Mouse (Mus musculus) forebrain, embryonic 10.5 days (tissue): Measurements from ENCODE around the gene Slc23a4. TPM values are rescaled to one million over a fixed set of nuclear protein-coding genes. Genes with fewer than 3 reads are reported as not detected.

ENCODE experiments used
- DNase-seq: peaks from one replicate; pipeline ENCODE4 v3.0.0-alpha.2; 2017; ENCODE audit warnings: low spot score; ENCODE audit errors: extremely low spot score
- H3K27ac ChIP-seq: fragments of 300-500 bp; sonication (generic); 2 replicates; pipeline ENCODE4 v1.5.1; 2016; ENCODE audit warnings: mild to moderate bottlenecking
- H3K27me3 ChIP-seq: fragments of 300-500 bp; sonication (generic); 2 replicates; pipeline ENCODE4 v1.6.1; 2016; ENCODE audit warnings: mild to moderate bottlenecking; ENCODE audit not compliant: poor library complexity, severe bottlenecking
- H3K36me3 ChIP-seq: fragments of 300-500 bp; sonication (generic); replicated peaks from 2 replicates; pipeline ENCODE4 v1.6.1; 2016; ENCODE audit warnings: mild to moderate bottlenecking, moderate library complexity
- H3K4me1 ChIP-seq: fragments of 300-500 bp; sonication (generic); 2 replicates; pipeline ENCODE4 v1.6.1; 2016
- H3K4me3 ChIP-seq: fragments of 300-500 bp; sonication (generic); 2 replicates; pipeline ENCODE4 v1.5.1; 2016; ENCODE audit warnings: mild to moderate bottlenecking, moderate library complexity
- H3K9me3 ChIP-seq: fragments of 300-500 bp; sonication (generic); 2 replicates; pipeline ENCODE4 v1.6.1; 2016; ENCODE audit warnings: mild to moderate bottlenecking, moderate library complexity
- WGBS: fragments of 180-500 bp; shearing (Covaris S2); methylation state at CpG from one replicate; pipeline ENCODE4 v1.1.7; 2016; 5-methylcytosine and 5-hydroxymethylcytosine counted together
- polyA plus RNA-seq: library from polyadenylated mRNA; unstranded; fragments of >200 nt; fragmentation: Nextera tagmentation; extraction: Ambion mirVana; gene quantifications from 2 replicates; pipeline ENCODE4 v1.2.1, GENCODE M21; 2016

The Slc23a4 gene
- 0.47 and 0.59 TPM in 2 replicates for polyA plus RNA-seq

DNA sequence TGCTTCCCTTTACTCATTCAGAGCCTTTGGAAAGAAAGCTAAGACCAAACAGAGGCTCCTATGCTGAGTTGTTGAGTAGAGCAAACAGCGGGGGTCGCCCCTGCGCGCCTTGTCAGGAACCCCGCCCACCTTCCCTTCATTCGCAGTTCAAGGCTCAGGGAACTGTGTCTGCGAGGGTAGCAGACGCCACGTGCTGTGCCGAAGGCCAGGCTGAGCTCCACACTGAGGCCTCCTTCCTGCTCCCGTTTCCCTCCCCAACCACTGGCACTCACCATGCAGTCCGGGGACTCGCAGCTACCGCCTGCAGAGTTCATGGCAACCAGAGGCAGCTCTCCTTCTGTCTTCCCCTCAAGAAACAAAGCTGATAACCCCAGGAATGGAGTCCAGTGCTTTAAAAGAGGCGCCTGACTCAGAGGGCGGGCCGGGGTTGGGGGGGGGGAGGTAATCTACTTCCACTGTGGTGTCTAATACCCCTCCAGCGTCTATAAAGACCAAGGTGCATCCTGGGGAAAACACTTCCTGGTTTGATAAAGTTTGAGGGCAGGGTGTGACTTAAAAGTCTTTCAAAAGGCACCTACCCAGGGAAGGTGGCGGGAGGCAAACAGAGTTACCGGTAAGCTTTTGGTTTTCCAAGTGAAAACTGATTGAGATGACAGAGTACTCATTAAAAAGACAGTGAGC lies at the start of gene Slc23a4:
Gene Slc23a4, minus strand, starts transcription at position 324 of the 681 bp plus-strand sequence.
- Histone ChIP-seq H3K27me3 (peaks cover 25% of the 10 kb centered on the region), H3K4me1 (peaks cover 23% of the 10 kb centered on the region), H3K36me3 (no peaks in the 10 kb centered on the region), H3K4me3 (peak within 1 kb of the TSS; percentile 20), H3K27ac (peak within 1 kb of the TSS; percentile 49), H3K9me3 (no peaks in the 10 kb centered on the region)
- DNase-seq: peak; percentile 28
- 12% methylated on average over 20 of the region's 20 CpGs for WGBS

DNA sequence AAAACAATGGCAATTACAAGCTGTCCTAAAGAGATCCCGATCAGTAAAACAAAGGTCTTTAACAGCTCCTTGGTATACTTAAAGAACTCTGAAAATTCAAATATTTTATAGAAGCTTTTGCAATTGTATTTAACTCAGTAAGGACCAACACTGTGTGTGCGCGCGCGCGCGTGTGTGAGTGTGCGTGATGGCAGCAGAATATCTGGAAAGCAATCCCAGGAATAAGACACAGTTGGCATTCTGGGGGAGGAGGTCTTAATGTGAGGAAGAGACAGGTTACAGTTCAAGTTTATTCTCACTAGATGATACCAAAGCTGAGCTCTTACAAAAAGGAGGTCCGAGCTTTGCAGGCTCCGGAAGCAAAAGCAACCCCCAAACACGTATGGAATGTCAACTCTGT lies 45.1 kb upstream of the Slc23a4 start:
- no peak for DNase-seq
- Histone ChIP-seq H3K4me1 (no peaks in the 10 kb centered on the region), H3K27ac (no peak overlapping the region), H3K4me3 (no peak overlapping the region), H3K27me3 (no peaks in the 10 kb centered on the region), H3K36me3 (peaks cover 9% of the 10 kb centered on the region; the same call in 1 of the 2 replicates), H3K9me3 (no peaks in the 10 kb centered on the region)
- WGBS: 94% methylated on average over 11 of the region's 11 CpGs

DNA sequence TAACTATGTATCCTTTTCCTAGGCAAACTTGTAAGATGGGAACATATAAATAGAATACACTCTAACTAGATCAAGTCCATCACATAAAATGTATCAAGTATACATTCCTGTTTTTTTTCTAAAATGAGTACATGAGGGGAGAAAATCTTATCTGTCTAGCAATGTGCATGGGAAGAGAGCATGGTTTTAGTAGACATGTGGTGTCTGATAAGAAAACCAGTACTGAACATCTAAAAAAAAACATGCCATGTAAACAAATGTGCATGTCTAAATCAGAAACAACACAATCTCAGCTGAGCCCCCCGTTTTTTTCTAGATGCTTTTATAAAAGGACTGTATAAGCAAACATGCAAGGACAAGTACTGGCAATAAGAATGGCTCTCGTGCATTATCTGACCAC lies 44.5 kb upstream of the Slc23a4 start:
- H3K4me3 ChIP-seq: no peak overlapping the region
- peaks cover 9% of the 10 kb centered on the region; the same call in 1 of the 2 replicates for H3K36me3 ChIP-seq
- H3K4me1 ChIP-seq: no peaks in the 10 kb centered on the region
- no peak overlapping the region for H3K27ac ChIP-seq
- H3K27me3 ChIP-seq: no peaks in the 10 kb centered on the region
- 93% methylated on average over 2 of the region's 2 CpGs for WGBS
- H3K9me3 ChIP-seq: no peaks in the 10 kb centered on the region
- DNase-seq: no peak

DNA sequence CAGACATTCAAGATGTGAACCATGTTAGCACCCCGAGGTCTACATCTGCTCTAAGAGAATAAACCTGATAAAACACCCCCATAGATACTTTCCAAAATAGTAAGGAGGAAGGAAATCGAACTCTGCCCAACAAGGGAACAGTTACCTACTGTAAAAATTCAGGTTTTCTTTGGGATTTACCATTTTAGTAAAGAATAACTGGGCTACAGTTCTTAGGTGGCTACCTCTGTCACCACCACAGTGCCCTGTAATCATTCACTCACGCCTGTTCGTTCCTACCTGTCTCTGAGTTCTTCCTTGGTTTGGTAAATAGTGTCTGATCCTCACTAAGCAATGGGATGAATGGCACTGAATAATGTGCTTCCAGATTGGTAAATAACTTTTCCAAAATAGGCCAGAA lies 42.6 kb upstream of the Slc23a4 start:
- Histone ChIP-seq H3K36me3 (no peaks in the 10 kb centered on the region; the same call in 1 of the 2 replicates), H3K4me1 (peaks cover 5% of the 10 kb centered on the region; the same call in 1 of the 2 replicates), H3K9me3 (no peaks in the 10 kb centered on the region), H3K27ac (no peak overlapping the region), H3K27me3 (no peaks in the 10 kb centered on the region), H3K4me3 (no peak overlapping the region)
- DNase-seq: no peak
- WGBS: 91% methylated on average over 4 of the region's 4 CpGs

DNA sequence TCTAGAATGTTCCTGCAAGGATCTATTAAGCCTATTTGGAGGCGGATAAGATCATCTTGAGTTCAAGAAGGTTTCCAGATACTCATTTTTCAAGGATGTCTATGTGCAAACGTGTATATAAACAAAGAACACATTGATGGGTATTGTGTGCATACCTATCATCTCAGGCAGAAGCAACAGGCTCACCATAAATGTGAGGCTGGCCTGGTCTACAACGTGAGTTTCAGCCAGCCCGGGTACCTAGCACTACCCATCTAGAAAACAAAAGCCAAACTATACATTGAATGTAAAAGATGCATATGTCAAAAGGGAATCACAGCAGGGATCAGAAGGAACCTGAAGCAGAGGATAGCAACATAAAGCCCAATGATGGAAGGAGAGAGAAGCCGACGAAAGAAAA lies 42.0 kb upstream of the Slc23a4 start:
- 82% methylated on average over 6 of the region's 6 CpGs for WGBS
- Histone ChIP-seq H3K27me3 (no peaks in the 10 kb centered on the region), H3K4me1 (peaks cover 11% of the 10 kb centered on the region), H3K36me3 (no peaks in the 10 kb centered on the region), H3K4me3 (no peak overlapping the region), H3K27ac (no peak overlapping the region), H3K9me3 (no peaks in the 10 kb centered on the region)
- no peak for DNase-seq

DNA sequence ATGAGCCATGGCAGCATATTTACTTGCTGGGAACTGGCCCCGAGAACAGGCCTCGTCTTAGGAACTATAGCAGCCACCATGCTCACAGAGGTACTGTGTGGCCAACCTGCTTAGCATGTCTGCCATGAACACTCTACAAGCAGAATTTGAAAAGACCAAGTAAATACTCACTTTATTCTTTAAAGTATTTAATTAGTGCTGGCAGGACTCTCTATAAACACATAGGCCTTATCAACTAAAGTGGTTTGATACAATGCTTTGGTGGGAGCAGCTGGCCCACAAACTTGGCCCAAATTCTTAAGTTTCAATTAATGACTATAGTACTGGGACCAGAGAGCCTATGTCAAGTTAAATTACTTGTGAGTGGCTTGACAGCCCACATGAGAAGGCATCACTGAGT lies 39.8 kb upstream of the Slc23a4 start:
- no peak for DNase-seq
- Histone ChIP-seq H3K27ac (no peak overlapping the region), H3K4me1 (peaks cover 27% of the 10 kb centered on the region), H3K36me3 (peaks cover 2% of the 10 kb centered on the region), H3K27me3 (no peaks in the 10 kb centered on the region), H3K9me3 (no peaks in the 10 kb centered on the region), H3K4me3 (no peak overlapping the region)
- WGBS: 92% methylated on average over 2 of the region's 2 CpGs

DNA sequence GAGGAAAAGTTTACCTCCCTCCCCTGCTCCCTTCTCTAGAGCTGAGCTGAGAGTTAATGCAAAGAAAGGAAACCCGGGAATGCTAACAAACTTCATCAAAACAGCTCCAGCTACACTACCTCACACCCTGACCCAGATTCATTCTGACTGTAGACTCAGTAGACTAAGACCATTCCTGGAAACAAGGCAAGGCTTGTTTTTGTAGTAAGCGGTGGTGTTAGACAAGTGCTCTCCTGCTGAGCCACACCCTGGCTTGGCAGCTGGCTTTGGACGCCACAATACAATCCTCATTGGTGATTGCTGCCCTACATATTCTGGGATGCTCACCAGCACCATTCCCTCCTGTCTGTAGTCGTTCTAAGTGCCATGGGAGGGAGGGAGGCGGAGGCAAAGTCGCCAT lies 39.1 kb upstream of the Slc23a4 start:
- no peak overlapping the region for H3K27ac ChIP-seq
- no peaks in the 10 kb centered on the region for H3K9me3 ChIP-seq
- peaks cover 27% of the 10 kb centered on the region for H3K4me1 ChIP-seq
- H3K36me3 ChIP-seq: peaks cover 10% of the 10 kb centered on the region
- 74% methylated on average over 6 of the region's 6 CpGs for WGBS
- DNase-seq: no peak
- no peaks in the 10 kb centered on the region for H3K27me3 ChIP-seq
- no peak overlapping the region for H3K4me3 ChIP-seq

DNA sequence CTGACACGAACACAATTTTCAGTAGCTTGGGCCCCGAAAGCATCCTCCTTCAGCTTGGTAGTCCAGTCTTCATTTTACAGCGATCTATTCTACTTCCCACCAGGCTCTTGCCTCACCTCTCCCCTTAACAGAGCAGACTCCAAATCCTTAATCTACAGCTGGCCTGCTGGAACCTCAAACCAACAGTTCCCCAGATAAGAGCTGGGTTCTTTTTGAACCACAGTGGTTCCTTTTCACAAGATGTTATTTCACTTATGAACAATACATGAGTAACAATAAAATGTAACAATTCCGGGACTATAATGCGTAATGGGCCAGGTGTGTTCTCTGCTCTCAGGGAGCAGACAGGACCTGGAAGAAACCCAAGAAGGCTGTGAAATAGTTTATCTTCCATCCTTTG lies 28.4 kb upstream of the Slc23a4 start:
- DNase-seq: no peak
- H3K4me1 ChIP-seq: no peaks in the 10 kb centered on the region
- peaks cover 14% of the 10 kb centered on the region for H3K36me3 ChIP-seq
- H3K27ac ChIP-seq: no peak overlapping the region
- 92% methylated on average over 5 of the region's 5 CpGs for WGBS
- H3K27me3 ChIP-seq: no peaks in the 10 kb centered on the region
- no peak overlapping the region for H3K4me3 ChIP-seq
- no peaks in the 10 kb centered on the region for H3K9me3 ChIP-seq

DNA sequence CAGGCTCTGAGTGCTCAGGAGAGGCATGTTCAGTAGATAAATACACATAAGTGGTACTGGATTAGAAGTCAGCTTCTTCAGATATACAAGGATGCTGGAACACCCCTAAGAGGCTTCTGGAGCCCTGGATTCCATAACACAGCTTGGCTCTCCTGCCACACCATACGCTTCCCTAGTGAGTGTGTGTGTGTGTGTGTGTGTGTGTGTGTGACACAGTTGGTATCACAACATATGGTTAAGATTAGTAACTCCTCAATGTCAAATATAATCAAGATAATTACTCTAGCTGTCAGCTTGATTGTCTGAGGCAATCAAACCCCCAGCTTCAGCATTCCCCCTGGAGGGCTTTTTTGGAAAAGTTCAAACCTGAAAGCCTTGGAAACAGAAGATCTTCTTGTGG lies 23.7 kb upstream of the Slc23a4 start:
- Histone ChIP-seq H3K27ac (no peak overlapping the region), H3K4me3 (no peak overlapping the region), H3K27me3 (no peaks in the 10 kb centered on the region), H3K4me1 (no peaks in the 10 kb centered on the region), H3K9me3 (0 out of 2 replicates have a peak, but pooled peaks cover 2% of the 10 kb centered on the region), H3K36me3 (no peaks in the 10 kb centered on the region)
- DNase-seq: no peak
- WGBS: 92% methylated on average over 1 of the region's 1 CpGs

DNA sequence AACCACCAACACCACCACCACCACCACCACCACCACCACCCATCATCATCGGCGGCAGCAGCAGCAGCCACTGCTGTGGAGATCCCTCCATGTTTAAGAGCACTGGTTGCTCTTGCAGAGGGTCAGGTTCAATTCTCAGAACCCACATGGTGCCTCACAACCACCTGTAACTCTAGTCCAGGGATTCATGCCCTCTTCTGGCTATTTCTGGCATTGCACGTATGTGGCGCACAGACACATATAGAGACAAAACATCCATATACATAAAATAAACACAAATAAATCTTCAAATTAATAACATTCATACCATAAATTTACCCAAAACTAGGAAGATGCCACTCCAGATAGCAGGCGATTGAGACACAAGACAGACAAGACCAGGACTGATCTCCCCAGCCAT lies 22.5 kb upstream of the Slc23a4 start:
- Histone ChIP-seq H3K4me3 (no peak overlapping the region), H3K36me3 (no peaks in the 10 kb centered on the region), H3K9me3 (0 out of 2 replicates have a peak, but pooled peaks cover 2% of the 10 kb centered on the region), H3K4me1 (no peaks in the 10 kb centered on the region), H3K27me3 (no peaks in the 10 kb centered on the region), H3K27ac (no peak overlapping the region)
- WGBS: 89% methylated on average over 5 of the region's 5 CpGs
- DNase-seq: no peak

DNA sequence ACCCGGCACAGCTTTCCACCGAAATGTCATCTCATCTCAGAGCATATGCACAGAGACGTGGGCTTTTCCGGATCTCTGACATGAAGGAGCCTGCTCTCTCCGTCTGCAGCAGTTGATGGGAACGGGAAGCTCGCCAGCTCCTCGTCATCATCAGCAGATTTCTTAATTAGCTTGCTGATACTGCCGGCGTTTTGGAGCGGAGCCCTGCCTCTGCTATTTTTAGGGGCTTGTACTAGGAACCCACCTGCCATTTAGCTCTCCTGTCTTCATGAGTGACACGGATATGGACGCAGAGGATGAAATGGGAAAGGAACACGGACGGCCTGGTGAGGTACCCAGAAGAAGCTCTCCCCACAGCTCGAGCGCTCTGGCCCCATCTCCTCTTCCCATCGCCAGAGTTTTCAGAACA lies 14.1 kb upstream of the Slc23a4 start:
- H3K36me3 ChIP-seq: no peaks in the 10 kb centered on the region
- no peaks in the 10 kb centered on the region for H3K27me3 ChIP-seq
- peaks cover 2% of the 10 kb centered on the region; the same call in 1 of the 2 replicates for H3K9me3 ChIP-seq
- H3K4me3 ChIP-seq: no peak overlapping the region
- WGBS: 91% methylated on average over 18 of the region's 18 CpGs
- H3K27ac ChIP-seq: no peak overlapping the region
- DNase-seq: no peak
- H3K4me1 ChIP-seq: peaks cover 9% of the 10 kb centered on the region

DNA sequence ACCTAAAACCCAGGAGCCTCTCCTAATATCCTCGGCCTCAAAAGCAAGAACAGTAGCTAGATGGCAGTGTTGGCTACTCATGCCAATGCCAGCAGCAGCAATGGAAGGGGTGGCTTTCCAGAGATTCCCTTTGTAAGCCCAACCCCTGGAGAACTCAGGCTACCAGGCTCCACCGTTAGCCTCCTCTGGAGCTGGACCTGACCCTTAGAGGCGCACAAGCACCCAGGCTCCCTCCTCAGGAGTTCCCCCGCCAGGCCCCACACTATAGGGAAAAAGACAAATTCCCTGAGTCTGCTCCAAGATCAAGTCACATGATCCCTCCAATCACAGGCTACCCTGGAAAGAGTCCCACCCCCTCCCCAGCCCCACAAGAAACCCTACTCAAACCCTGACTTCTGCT lies 10.9 kb upstream of the Slc23a4 start:
- H3K27me3 ChIP-seq: no peaks in the 10 kb centered on the region; the same call in 1 of the 2 replicates
- peaks cover 21% of the 10 kb centered on the region for H3K4me1 ChIP-seq
- no peak for DNase-seq
- no peaks in the 10 kb centered on the region for H3K9me3 ChIP-seq
- no peaks in the 10 kb centered on the region for H3K36me3 ChIP-seq
- H3K4me3 ChIP-seq: peak overlapping the region; percentile 19; the same call in 1 of the 2 replicates
- H3K27ac ChIP-seq: 0 out of 2 replicates have a peak overlapping the region, but pooled peaks have one; percentile 35
- 14% methylated on average over 4 of the region's 4 CpGs for WGBS

DNA sequence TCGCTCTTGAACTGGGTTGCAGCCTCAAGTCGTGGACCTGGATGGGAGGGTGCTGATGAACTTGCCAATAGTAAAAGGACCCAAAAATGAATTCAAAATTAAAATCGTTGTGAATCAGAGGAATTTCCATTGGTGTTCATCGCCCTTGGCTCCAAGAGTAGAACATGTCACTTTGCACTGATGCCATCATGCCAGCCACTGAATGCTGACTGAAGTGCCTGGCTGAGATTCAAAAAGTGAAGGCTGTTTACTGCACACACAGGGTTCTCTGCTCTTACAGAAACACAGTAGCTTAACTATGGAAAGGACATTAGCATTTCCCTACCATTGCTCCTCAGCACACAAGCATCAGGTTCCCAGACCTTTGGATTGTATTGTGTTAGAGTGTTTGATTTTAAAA lies 8.3 kb upstream of the Slc23a4 start:
- no peaks in the 10 kb centered on the region; the same call in 1 of the 2 replicates for H3K27me3 ChIP-seq
- no peaks in the 10 kb centered on the region for H3K9me3 ChIP-seq
- no peak overlapping the region for H3K27ac ChIP-seq
- H3K4me3 ChIP-seq: no peak overlapping the region
- H3K36me3 ChIP-seq: no peaks in the 10 kb centered on the region
- 82% methylated on average over 4 of the region's 4 CpGs for WGBS
- peaks cover 21% of the 10 kb centered on the region for H3K4me1 ChIP-seq
- no peak for DNase-seq
